Mouse (Mus musculus) kidney, adult 2 months (tissue): ENCODE data around the gene Pak7.

Source experiments
- CTCF ChIP-seq: fragments of 200-500 bp; conservative IDR thresholded peaks from 2 replicates; pipeline ENCODE4 v1.5.1; 2011; ENCODE audit warnings: low read depth, mild to moderate bottlenecking, control low read depth, low read length, moderate library complexity, mixed read lengths; ENCODE audit not compliant: insufficient read depth, insufficient read length
- POLR2A ChIP-seq: fragments of 200-500 bp; IDR thresholded peaks from one replicate; pipeline ENCODE4 v1.6.1; 2011; ENCODE audit warnings: low read depth, low read length, control low read depth

GRCm38 (mm10) chr2:136057861-136058331 is 329.9 kb downstream of the Pak7 start:
- TF ChIP-seq POLR2A (no peak), CTCF (no peak)
